Mouse (Mus musculus) heart, embryonic 10.5 days (tissue): ENCODE data around the gene Zfp341. TPM values are rescaled to one million over a fixed set of nuclear protein-coding genes. Genes with fewer than 3 reads are reported as not detected.

ENCODE experiments used
- DNase-seq: peaks from one replicate; pipeline ENCODE4 v3.0.0-alpha.2; 2017; ENCODE audit warnings: low spot score
- H3K27ac ChIP-seq: fragments of 300-500 bp; sonication (generic); 2 replicates; pipeline ENCODE4 v1.5.1; 2016; ENCODE audit warnings: mild to moderate bottlenecking
- H3K27me3 ChIP-seq: fragments of 300-500 bp; sonication (generic); 2 replicates; pipeline ENCODE4 v1.6.1; 2016; ENCODE audit warnings: mild to moderate bottlenecking; ENCODE audit not compliant: poor library complexity, insufficient read depth, severe bottlenecking
- H3K36me3 ChIP-seq: fragments of 300-500 bp; sonication (generic); 2 replicates; pipeline ENCODE4 v1.6.1; 2016; ENCODE audit warnings: mild to moderate bottlenecking, moderate library complexity
- H3K4me1 ChIP-seq: fragments of 300-500 bp; sonication (generic); 2 replicates; pipeline ENCODE4 v1.6.1; 2016; ENCODE audit warnings: mild to moderate bottlenecking
- H3K4me3 ChIP-seq: fragments of 300-500 bp; sonication (generic); 2 replicates; pipeline ENCODE4 v1.5.1; 2016; ENCODE audit warnings: mild to moderate bottlenecking, moderate library complexity
- H3K9me3 ChIP-seq: fragments of 300-500 bp; sonication (generic); 2 replicates; pipeline ENCODE4 v1.6.1; 2016; ENCODE audit warnings: mild to moderate bottlenecking, moderate library complexity
- WGBS: fragments of 180-500 bp; shearing (Covaris S2); methylation state at CpG from one replicate; pipeline ENCODE4 v1.1.7; 2016; 5-methylcytosine and 5-hydroxymethylcytosine counted together
- polyA plus RNA-seq: library from polyadenylated mRNA; unstranded; fragments of >200 nt; fragmentation: Nextera tagmentation; extraction: Ambion mirVana; gene quantifications from 2 replicates; pipeline ENCODE4 v1.2.1, GENCODE M21; 2016

Gene Zfp341
- polyA plus RNA-seq: 0.87 and 0.95 TPM in 2 replicates

GRCm38 (mm10) chr2:154613118-154614115 lies at the start of gene Zfp341, which contains the start of gene 4930519P11Rik:
Zfp341 (plus strand) TSS chr2:154613297.
4930519P11Rik (minus strand) TSS chr2:154613437.
- no peaks in the 10 kb centered on the region for H3K9me3 ChIP-seq
- peak within 1 kb of the TSS; percentile 65 for H3K4me3 ChIP-seq
- peak; percentile 95 for DNase-seq
- H3K27ac ChIP-seq: peak within 1 kb of the TSS; percentile 93
- WGBS: under 1% methylated on average over 96 of the region's 98 CpGs
- peaks cover 22% of the 10 kb centered on the region for H3K4me1 ChIP-seq
- no peaks in the 10 kb centered on the region; the same call in 1 of the 2 replicates for H3K36me3 ChIP-seq
- peaks cover 4% of the 10 kb centered on the region; the same call in 1 of the 2 replicates for H3K27me3 ChIP-seq

GRCm38 (mm10) chr2:154563612-154564170 lies 49.4 kb upstream of the Zfp341 start:
- H3K27ac ChIP-seq: no peak overlapping the region
- H3K36me3 ChIP-seq: peaks cover 44% of the 10 kb centered on the region
- H3K9me3 ChIP-seq: no peaks in the 10 kb centered on the region
- 86% methylated on average over 22 of the region's 22 CpGs for WGBS
- H3K27me3 ChIP-seq: peaks cover 4% of the 10 kb centered on the region; the same call in 1 of the 2 replicates
- peaks cover 37% of the 10 kb centered on the region for H3K4me1 ChIP-seq
- DNase-seq: no peak
- H3K4me3 ChIP-seq: no peak overlapping the region

GRCm38 (mm10) chr2:154565562-154565961 lies 47.5 kb upstream of the Zfp341 start:
- no peak for DNase-seq
- Histone ChIP-seq H3K4me3 (no peak overlapping the region), H3K27me3 (no peaks in the 10 kb centered on the region), H3K4me1 (peaks cover 45% of the 10 kb centered on the region), H3K36me3 (peaks cover 36% of the 10 kb centered on the region), H3K9me3 (no peaks in the 10 kb centered on the region), H3K27ac (no peak overlapping the region)
- whole genome bisulfite sequencing: 62% methylated on average over 3 of the region's 3 CpGs

GRCm38 (mm10) chr2:154566641-154567040 lies 46.5 kb upstream of the Zfp341 start:
- no peak overlapping the region for H3K4me3 ChIP-seq
- 68% methylated on average over 8 of the region's 8 CpGs for WGBS

GRCm38 (mm10) chr2:154567766-154568165 lies 45.3 kb upstream of the Zfp341 start:
- Histone ChIP-seq H3K4me3 (peak overlapping the region; percentile 85), H3K4me1 (peaks cover 47% of the 10 kb centered on the region), H3K9me3 (no peaks in the 10 kb centered on the region), H3K27me3 (no peaks in the 10 kb centered on the region), H3K36me3 (peaks cover 16% of the 10 kb centered on the region), H3K27ac (peak overlapping the region; percentile 91; the same call in 1 of the 2 replicates)
- 74% methylated on average over 2 of the region's 2 CpGs for WGBS
- DNase-seq: no peak

More at GRCm38 (mm10) chr2:154566641-154567040, 46.5 kb upstream of the Zfp341 start:
- Histone ChIP-seq H3K4me1 (peaks cover 47% of the 10 kb centered on the region), H3K36me3 (peaks cover 25% of the 10 kb centered on the region), H3K27me3 (no peaks in the 10 kb centered on the region), H3K9me3 (no peaks in the 10 kb centered on the region), H3K27ac (0 out of 2 replicates have a peak overlapping the region, but pooled peaks have one; percentile 22)
- DNase-seq: no peak

GRCm38 (mm10) chr2:154568329-154569070 lies 44.6 kb upstream of the Zfp341 start:
- peak overlapping the region; percentile 85 for H3K4me3 ChIP-seq
- no peaks in the 10 kb centered on the region for H3K27me3 ChIP-seq
- H3K36me3 ChIP-seq: peaks cover 8% of the 10 kb centered on the region
- 24% methylated on average over 10 of the region's 10 CpGs for WGBS
- H3K9me3 ChIP-seq: no peaks in the 10 kb centered on the region
- no peak for DNase-seq
- peak overlapping the region; percentile 91 for H3K27ac ChIP-seq
- H3K4me1 ChIP-seq: peaks cover 47% of the 10 kb centered on the region

GRCm38 (mm10) chr2:154569071-154569748 lies 43.9 kb upstream of the Zfp341 start:
- H3K4me1 ChIP-seq: peaks cover 47% of the 10 kb centered on the region
- under 1% methylated on average over 70 of the region's 70 CpGs for WGBS
- H3K27ac ChIP-seq: peak overlapping the region; percentile 91
- no peaks in the 10 kb centered on the region for H3K27me3 ChIP-seq
- peaks cover 1% of the 10 kb centered on the region for H3K36me3 ChIP-seq
- H3K4me3 ChIP-seq: peak overlapping the region; percentile 85
- DNase-seq: peak; percentile 89
- H3K9me3 ChIP-seq: no peaks in the 10 kb centered on the region

GRCm38 (mm10) chr2:154569836-154570286 lies 43.2 kb upstream of the Zfp341 start, which contains the start of gene E2f1:
E2f1 (minus strand) TSS chr2:154569892.
- Histone ChIP-seq H3K4me3 (peak within 1 kb of the TSS; percentile 85), H3K27ac (peak within 1 kb of the TSS; percentile 91), H3K9me3 (no peaks in the 10 kb centered on the region), H3K27me3 (no peaks in the 10 kb centered on the region), H3K36me3 (no peaks in the 10 kb centered on the region), H3K4me1 (peaks cover 47% of the 10 kb centered on the region)
- under 1% methylated on average over 42 of the region's 44 CpGs for WGBS
- DNase-seq: peak; percentile 99

GRCm38 (mm10) chr2:154570666-154571065 lies 42.4 kb upstream of the Zfp341 start:
- Histone ChIP-seq H3K27ac (no peak overlapping the region), H3K36me3 (no peaks in the 10 kb centered on the region), H3K4me3 (0 out of 2 replicates have a peak overlapping the region, but pooled peaks have one; percentile 85), H3K27me3 (no peaks in the 10 kb centered on the region), H3K4me1 (peaks cover 42% of the 10 kb centered on the region), H3K9me3 (no peaks in the 10 kb centered on the region)
- WGBS: 65% methylated on average over 4 of the region's 4 CpGs
- no peak for DNase-seq

- Histone ChIP-seq H3K36me3 (no peaks in the 10 kb centered on the region), H3K4me3 (no peak overlapping the region), H3K27me3 (no peaks in the 10 kb centered on the region), H3K27ac (no peak overlapping the region), H3K4me1 (peaks cover 36% of the 10 kb centered on the region), H3K9me3 (no peaks in the 10 kb centered on the region)
- DNase-seq: no peak
- WGBS: 71% methylated on average over 4 of the region's 4 CpGs
Observed at GRCm38 (mm10) chr2:154571266-154571665, 41.8 kb upstream of the Zfp341 start.

- peaks cover 29% of the 10 kb centered on the region for H3K4me1 ChIP-seq
- no peaks in the 10 kb centered on the region for H3K36me3 ChIP-seq
- no peaks in the 10 kb centered on the region for H3K9me3 ChIP-seq
- no peak for DNase-seq
- H3K27ac ChIP-seq: no peak overlapping the region
- H3K4me3 ChIP-seq: no peak overlapping the region
- 0 out of 2 replicates have a peak, but pooled peaks cover 2% of the 10 kb centered on the region for H3K27me3 ChIP-seq
- WGBS: 82% methylated on average over 8 of the region's 8 CpGs
Observed at GRCm38 (mm10) chr2:154571976-154572375, 41.1 kb upstream of the Zfp341 start.

GRCm38 (mm10) chr2:154572996-154573395 lies 40.1 kb upstream of the Zfp341 start:
- Histone ChIP-seq H3K4me1 (peaks cover 27% of the 10 kb centered on the region), H3K36me3 (no peaks in the 10 kb centered on the region), H3K27ac (no peak overlapping the region), H3K9me3 (no peaks in the 10 kb centered on the region), H3K4me3 (no peak overlapping the region), H3K27me3 (0 out of 2 replicates have a peak, but pooled peaks cover 3% of the 10 kb centered on the region)
- DNase-seq: no peak
- WGBS: 84% methylated on average over 3 of the region's 3 CpGs
